Mouse (Mus musculus): ENCODE results near the gene Slc10a6. TPM values are rescaled to one million over a fixed set of nuclear protein-coding genes. Genes with fewer than 3 reads are reported as not detected.

The Slc10a6 gene
- total and polyA plus RNA-seq, 3 experiments: not detected

GRCm38 (mm10) chr5:103579680-103580420 lies 49.4 kb downstream of the Slc10a6 start:
- no peaks in the 10 kb centered on the region for H3K36me3 ChIP-seq (replicated peaks in 1 of 2; ENCODE audit: control insufficient read depth in 1 of 2, insufficient read depth in 1 of 2, low read length in 1 of 2)
- peak; percentile 70 for DNase-seq (ENCODE audit: extremely low read depth)
- no peak overlapping the region for H3K9ac ChIP-seq (ENCODE audit: insufficient read depth, low read depth)
- in situ Hi-C loops (cut with MboI; ENCODE audit: low pct_ligation_motif_present, low pct_unique_long_range_greater_than_20kb, low sequenced_read_pairs) (no loop called here), dilution Hi-C loops (cut with MboI; ENCODE audit: extremely low pct_ligation_motif_present, extremely low pct_unique_long_range_greater_than_20kb, low sequenced_read_pairs) (no loop called here)
- H3K4me1 ChIP-seq (ENCODE audit: control insufficient read depth in 1 of 2, insufficient read depth in 2 of 2): peaks cover 0 to 8% of the 10 kb centered on the region in 2 experiments; a peak in 2 of 4 replicates
- peak overlapping the region; percentile 11; the same call in 1 of the 2 replicates for H3K4me2 ChIP-seq (ENCODE audit: insufficient read depth, low read depth, poor library complexity, severe bottlenecking)
- H3K27ac ChIP-seq (ENCODE audit: insufficient read depth, low read depth): no peak overlapping the region
- no peak overlapping the region for H3K4me3 ChIP-seq (replicated peaks in 1 of 3; ENCODE audit: low read depth in 2 of 3, low read length in 2 of 3, poor library complexity in 1 of 3)
- H3K79me2 ChIP-seq (replicated peaks; ENCODE audit: control insufficient read depth, extremely low read depth, insufficient read depth, poor library complexity, severe bottlenecking): no peaks in the 10 kb centered on the region
- no peaks in the 10 kb centered on the region for H3K9me3 ChIP-seq (replicated peaks; ENCODE audit: low read length)
- no peak for TF ChIP-seq KAT2A (IDR thresholded peaks at IDR 0.05; ENCODE audit: insufficient replicate concordance, low read length)
- peak in 1 of 2 experiments; percentile 38; a peak in 2 of 4 replicates for TF ChIP-seq CTCF (conservative IDR thresholded peaks at IDR 0.05 in 1 of 2, IDR thresholded peaks at IDR 0.05 in 1 of 2; ENCODE audit: low read depth in 2 of 2, low read length in 2 of 2)
- no peak for TF ChIP-seq USF2 (conservative IDR thresholded peaks at IDR 0.05; ENCODE audit: low read depth, low read length)
- TF ChIP-seq MAZ (IDR thresholded peaks at IDR 0.05; ENCODE audit: low read depth, low read length): peak; percentile 59; the same call in 1 of the 2 replicates
- peak; percentile 2; the same call in 1 of the 2 replicates for TF ChIP-seq RAD21 (IDR thresholded peaks at IDR 0.05; ENCODE audit: low read depth, low read length)
- H3K27me3 ChIP-seq (replicated peaks): no peaks in the 10 kb centered on the region

- Histone ChIP-seq H3K79me2 (replicated peaks; ENCODE audit: control insufficient read depth, extremely low read depth, insufficient read depth, poor library complexity, severe bottlenecking) (no peaks in the 10 kb centered on the region), H3K36me3 (replicated peaks in 1 of 2; ENCODE audit: control insufficient read depth in 1 of 2, insufficient read depth in 1 of 2, low read length in 1 of 2) (no peaks in the 10 kb centered on the region), H3K4me1 (ENCODE audit: control insufficient read depth in 1 of 2, insufficient read depth in 2 of 2) (peaks cover 3 to 6% of the 10 kb centered on the region in 2 experiments; a peak in 2 of 4 replicates), H3K27me3 (replicated peaks) (no peaks in the 10 kb centered on the region), H3K9me3 (replicated peaks; ENCODE audit: low read length) (no peaks in the 10 kb centered on the region), H3K9ac (ENCODE audit: insufficient read depth, low read depth) (no peak overlapping the region), H3K4me3 (replicated peaks in 1 of 3; ENCODE audit: low read depth in 2 of 3, low read length in 2 of 3, poor library complexity in 1 of 3) (no peak overlapping the region), H3K4me2 (ENCODE audit: insufficient read depth, low read depth, poor library complexity, severe bottlenecking) (no peak overlapping the region), H3K27ac (ENCODE audit: insufficient read depth, low read depth) (no peak overlapping the region)
- TF ChIP-seq ELF1 (IDR thresholded peaks at IDR 0.05; ENCODE audit: low read depth, low read length): no peak
- TF ChIP-seq CHD2 (IDR thresholded peaks at IDR 0.05; ENCODE audit: low read length): no peak
- no peak for TF ChIP-seq HCFC1 (IDR thresholded peaks at IDR 0.05; ENCODE audit: low read depth, low read length)
- TF ChIP-seq USF2 (conservative IDR thresholded peaks at IDR 0.05; ENCODE audit: low read depth, low read length): no peak
- TF ChIP-seq CTCF (conservative IDR thresholded peaks at IDR 0.05 in 1 of 2, IDR thresholded peaks at IDR 0.05 in 1 of 2; ENCODE audit: low read depth in 2 of 2, low read length in 2 of 2): no peak
- no peak for TF ChIP-seq MXI1 (IDR thresholded peaks at IDR 0.05; ENCODE audit: low read depth, low read length)
- TF ChIP-seq SMC3 (IDR thresholded peaks at IDR 0.05; ENCODE audit: low read depth, low read length): no peak
- DNase-seq (ENCODE audit: extremely low read depth): no peak
- in situ Hi-C loops (cut with MboI; ENCODE audit: low pct_ligation_motif_present, low pct_unique_long_range_greater_than_20kb, low sequenced_read_pairs) (no loop called here), dilution Hi-C loops (cut with MboI; ENCODE audit: extremely low pct_ligation_motif_present, extremely low pct_unique_long_range_greater_than_20kb, low sequenced_read_pairs) (no loop called here)
These were observed 59.8 kb downstream of the Slc10a6 start for GRCm38 (mm10) chr5:103569446-103569845.

- H3K27me3 ChIP-seq (replicated peaks): no peaks in the 10 kb centered on the region
These were observed 61.2 kb downstream of the Slc10a6 start for GRCm38 (mm10) chr5:103568034-103568433.

More at GRCm38 (mm10) chr5:103568034-103568433, 61.2 kb downstream of the Slc10a6 start:
- Histone ChIP-seq H3K4me1 (ENCODE audit: control insufficient read depth in 1 of 2, insufficient read depth in 2 of 2) (peaks cover 3 to 6% of the 10 kb centered on the region in 2 experiments; a peak in 2 of 4 replicates), H3K27ac (ENCODE audit: insufficient read depth, low read depth) (no peak overlapping the region), H3K9ac (ENCODE audit: insufficient read depth, low read depth) (no peak overlapping the region), H3K9me3 (replicated peaks; ENCODE audit: low read length) (no peaks in the 10 kb centered on the region), H3K79me2 (replicated peaks; ENCODE audit: control insufficient read depth, extremely low read depth, insufficient read depth, poor library complexity, severe bottlenecking) (no peaks in the 10 kb centered on the region), H3K36me3 (replicated peaks in 1 of 2; ENCODE audit: control insufficient read depth in 1 of 2, insufficient read depth in 1 of 2, low read length in 1 of 2) (no peaks in the 10 kb centered on the region), H3K4me3 (replicated peaks in 1 of 3; ENCODE audit: low read depth in 2 of 3, low read length in 2 of 3, poor library complexity in 1 of 3) (no peak overlapping the region), H3K4me2 (ENCODE audit: insufficient read depth, low read depth, poor library complexity, severe bottlenecking) (no peak overlapping the region)
- dilution Hi-C loops (cut with MboI; ENCODE audit: extremely low pct_ligation_motif_present, extremely low pct_unique_long_range_greater_than_20kb, low sequenced_read_pairs): no loop called here
- in situ Hi-C loops (cut with MboI; ENCODE audit: low pct_ligation_motif_present, low pct_unique_long_range_greater_than_20kb, low sequenced_read_pairs): no loop called here
- TF ChIP-seq GABPA (IDR thresholded peaks at IDR 0.05; ENCODE audit: insufficient replicate concordance, low read depth, low read length): no peak
- no peak for TF ChIP-seq CHD2 (IDR thresholded peaks at IDR 0.05; ENCODE audit: low read length)
- no peak for TF ChIP-seq CTCF (conservative IDR thresholded peaks at IDR 0.05 in 1 of 2, IDR thresholded peaks at IDR 0.05 in 1 of 2; ENCODE audit: low read depth in 2 of 2, low read length in 2 of 2)
- no peak for TF ChIP-seq ELF1 (IDR thresholded peaks at IDR 0.05; ENCODE audit: low read depth, low read length)
- no peak for TF ChIP-seq NRF1 (IDR thresholded peaks at IDR 0.05; ENCODE audit: low read depth, low read length)
- no peak for TF ChIP-seq SIN3A (IDR thresholded peaks at IDR 0.05; ENCODE audit: low read length)
- TF ChIP-seq CHD1 (IDR thresholded peaks at IDR 0.05; ENCODE audit: low read depth, low read length): no peak
- TF ChIP-seq POLR2A (IDR thresholded peaks at IDR 0.05; ENCODE audit: low read depth, low read length): no peak
- no peak for TF ChIP-seq JUND (conservative IDR thresholded peaks at IDR 0.05; ENCODE audit: low read depth, low read length)
- TF ChIP-seq PAX5 (IDR thresholded peaks at IDR 0.05; ENCODE audit: low read length): no peak
- no peak for TF ChIP-seq MAZ (IDR thresholded peaks at IDR 0.05; ENCODE audit: low read depth, low read length)
- TF ChIP-seq IRF4 (IDR thresholded peaks at IDR 0.05; ENCODE audit: low read depth, low read length): no peak
- DNase-seq (ENCODE audit: extremely low read depth): no peak
